Mouse (Mus musculus) hindbrain, embryonic 10.5 days (tissue): ENCODE results near the gene Ubl7. TPM values are rescaled to one million over a fixed set of nuclear protein-coding genes. Genes with fewer than 3 reads are reported as not detected.

Source experiments
- DNase-seq: peaks from one replicate; pipeline ENCODE4 v3.0.0-alpha.2; 2017; ENCODE audit warnings: low spot score
- H3K27ac ChIP-seq: fragments of 300-500 bp; sonication (generic); 2 replicates; pipeline ENCODE4 v1.5.1; 2016; ENCODE audit warnings: mild to moderate bottlenecking, moderate library complexity
- H3K27me3 ChIP-seq: fragments of 300-500 bp; sonication (generic); 2 replicates; pipeline ENCODE4 v1.6.1; 2016; ENCODE audit warnings: mild to moderate bottlenecking; ENCODE audit not compliant: poor library complexity, insufficient read depth, severe bottlenecking
- H3K36me3 ChIP-seq: fragments of 300-500 bp; sonication (generic); 2 replicates; pipeline ENCODE4 v1.6.1; 2016; ENCODE audit warnings: mild to moderate bottlenecking, moderate library complexity
- H3K4me1 ChIP-seq: fragments of 300-500 bp; sonication (generic); replicated peaks from 2 replicates; pipeline ENCODE4 v1.6.1; 2016; ENCODE audit warnings: mild to moderate bottlenecking
- H3K4me3 ChIP-seq: fragments of 300-500 bp; sonication (generic); 2 replicates; pipeline ENCODE4 v1.5.1; 2016; ENCODE audit warnings: mild to moderate bottlenecking, moderate library complexity
- H3K9me3 ChIP-seq: fragments of 300-500 bp; sonication (generic); 2 replicates; pipeline ENCODE4 v1.6.1; 2016; ENCODE audit warnings: mild to moderate bottlenecking, moderate library complexity
- WGBS: fragments of 180-500 bp; shearing (Covaris S2); methylation state at CpG from one replicate; pipeline ENCODE4 v1.1.7; 2016; 5-methylcytosine and 5-hydroxymethylcytosine counted together
- polyA plus RNA-seq: library from polyadenylated mRNA; unstranded; fragments of >200 nt; fragmentation: Nextera tagmentation; extraction: Ambion mirVana; gene quantifications from 2 replicates; pipeline ENCODE4 v1.2.1, GENCODE M21; 2016

Gene Ubl7
- polyA plus RNA-seq, 1 experiment from 2014 or later: 143 TPM

DNA sequence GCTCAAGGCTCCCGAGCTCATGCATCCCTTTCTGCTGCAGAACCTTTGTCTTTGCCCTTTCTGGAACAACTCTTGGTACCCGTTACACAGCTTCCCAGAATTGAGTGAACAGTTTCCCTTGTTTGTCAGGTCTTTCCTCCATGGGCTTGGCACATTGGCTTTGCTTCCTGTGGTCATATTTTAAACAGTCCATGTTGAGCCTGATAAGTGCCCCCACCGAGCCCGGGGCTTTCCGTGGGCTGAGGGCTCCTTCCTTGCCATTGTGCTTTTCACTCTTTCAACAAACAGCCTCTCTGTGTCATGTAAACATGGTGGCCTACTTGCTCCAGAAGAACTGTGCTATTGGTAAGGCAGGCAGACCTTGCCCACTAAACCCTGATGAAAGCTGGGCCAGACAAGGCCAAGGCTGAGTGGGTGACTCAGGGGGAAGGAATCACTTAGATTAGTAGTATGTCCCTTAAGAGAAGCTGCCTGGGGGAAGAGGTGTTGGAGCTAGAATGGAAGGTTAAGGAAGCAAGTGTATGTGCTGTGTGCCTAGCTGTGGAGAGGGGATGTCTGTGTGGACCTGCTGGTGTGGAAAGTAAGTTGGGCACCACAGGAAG is 20.5 kb downstream of the Ubl7 start:
- DNase-seq: no peak
- Histone ChIP-seq H3K36me3 (peaks cover 44% of the 10 kb centered on the region), H3K4me1 (no peaks in the 10 kb centered on the region), H3K4me3 (no peak overlapping the region), H3K9me3 (no peaks in the 10 kb centered on the region), H3K27ac (no peak overlapping the region), H3K27me3 (no peaks in the 10 kb centered on the region)
- 87% methylated on average over 5 of the region's 5 CpGs for WGBS

DNA sequence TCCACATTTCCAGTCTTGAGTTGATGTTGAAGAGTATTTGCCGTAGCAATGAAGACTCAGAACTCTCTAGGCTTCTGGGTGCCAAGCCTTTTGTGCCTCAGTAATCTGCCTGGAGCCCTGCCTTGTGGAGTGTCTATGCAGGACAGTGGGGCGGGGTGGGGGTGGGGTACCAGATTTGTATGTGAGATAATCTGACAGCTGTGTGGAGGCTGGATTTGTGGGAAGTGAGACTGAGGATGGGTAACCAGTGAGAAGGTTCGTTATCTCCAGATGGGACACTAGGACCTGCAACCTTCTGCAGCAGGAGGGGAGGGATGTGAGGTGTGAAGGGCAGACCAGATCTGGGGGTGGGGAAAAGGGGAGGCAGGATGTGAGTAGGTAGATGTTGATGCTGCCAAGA is 21.5 kb downstream of the Ubl7 start:
- Histone ChIP-seq H3K4me3 (no peak overlapping the region), H3K9me3 (no peaks in the 10 kb centered on the region), H3K4me1 (no peaks in the 10 kb centered on the region), H3K36me3 (peaks cover 35% of the 10 kb centered on the region), H3K27me3 (peaks cover 9% of the 10 kb centered on the region), H3K27ac (no peak overlapping the region)
- 78% methylated on average over 3 of the region's 3 CpGs for WGBS
- DNase-seq: no peak

- no peak overlapping the region for H3K27ac ChIP-seq
- H3K4me3 ChIP-seq: no peak overlapping the region
- H3K9me3 ChIP-seq: no peaks in the 10 kb centered on the region
- 87% methylated on average over 6 of the region's 6 CpGs for WGBS
- 0 out of 2 replicates have a peak, but pooled peaks cover 3% of the 10 kb centered on the region for H3K4me1 ChIP-seq
- H3K36me3 ChIP-seq: peaks cover 27% of the 10 kb centered on the region
- H3K27me3 ChIP-seq: peaks cover 17% of the 10 kb centered on the region
- no peak for DNase-seq
Observed at GRCm38 (mm10) chr9:57932831-57933602, 22.2 kb downstream of the Ubl7 start.

GRCm38 (mm10) chr9:57935683-57936437 is 25.1 kb downstream of the Ubl7 start:
- Histone ChIP-seq H3K36me3 (no peaks in the 10 kb centered on the region), H3K4me1 (peaks cover 22% of the 10 kb centered on the region), H3K27me3 (peaks cover 44% of the 10 kb centered on the region), H3K4me3 (no peak overlapping the region), H3K27ac (no peak overlapping the region), H3K9me3 (no peaks in the 10 kb centered on the region)
- WGBS: 36% methylated on average over 6 of the region's 6 CpGs
- DNase-seq: peak; percentile 81

DNA sequence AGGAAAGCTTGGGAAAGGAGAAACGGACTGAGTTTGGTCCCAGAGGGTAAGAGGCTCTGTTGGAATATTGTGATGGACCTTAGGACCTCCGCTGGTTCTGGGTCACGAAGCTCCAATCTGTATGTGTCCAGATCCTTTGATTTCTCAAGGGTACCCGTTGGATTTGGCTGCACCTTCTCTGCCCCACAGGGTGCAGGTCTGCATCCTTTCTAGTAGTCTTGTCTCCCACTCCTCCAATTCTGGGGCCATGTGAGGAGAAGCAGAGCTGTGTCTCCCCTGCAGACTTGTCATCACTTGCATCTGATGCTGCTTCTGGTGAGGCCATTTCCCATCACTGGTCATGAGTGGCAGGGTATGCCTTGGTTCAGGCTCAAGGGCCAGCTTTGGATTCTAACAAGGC is 26.4 kb downstream of the Ubl7 start:
- H3K9me3 ChIP-seq: no peaks in the 10 kb centered on the region
- peaks cover 30% of the 10 kb centered on the region for H3K4me1 ChIP-seq
- peaks cover 57% of the 10 kb centered on the region for H3K27me3 ChIP-seq
- H3K36me3 ChIP-seq: no peaks in the 10 kb centered on the region
- WGBS: 83% methylated on average over 4 of the region's 4 CpGs
- no peak overlapping the region for H3K4me3 ChIP-seq
- no peak for DNase-seq
- no peak overlapping the region for H3K27ac ChIP-seq

- H3K27me3 ChIP-seq: peaks cover 62% of the 10 kb centered on the region
- peaks cover 30% of the 10 kb centered on the region for H3K4me1 ChIP-seq
- H3K9me3 ChIP-seq: no peaks in the 10 kb centered on the region
- WGBS: 51% methylated on average over 6 of the region's 6 CpGs
- H3K4me3 ChIP-seq: no peak overlapping the region
- H3K27ac ChIP-seq: no peak overlapping the region
- DNase-seq: no peak
- no peaks in the 10 kb centered on the region for H3K36me3 ChIP-seq
Observed at GRCm38 (mm10) chr9:57937651-57938050, 26.9 kb downstream of the Ubl7 start.

- WGBS: 78% methylated on average over 5 of the region's 5 CpGs
- no peak overlapping the region for H3K27ac ChIP-seq
Observed at GRCm38 (mm10) chr9:57938225-57939055, 27.7 kb downstream of the Ubl7 start.

GRCm38 (mm10) chr9:57939431-57940348 is 28.9 kb downstream of the Ubl7 start, which contains the start of gene Sema7a:
Gene Sema7a (plus strand): TSS chr9:57940112.
- Histone ChIP-seq H3K4me3 (peak within 1 kb of the TSS; percentile 83), H3K4me1 (peaks cover 36% of the 10 kb centered on the region), H3K27ac (peak within 1 kb of the TSS; percentile 89), H3K9me3 (no peaks in the 10 kb centered on the region), H3K36me3 (no peaks in the 10 kb centered on the region), H3K27me3 (peaks cover 83% of the 10 kb centered on the region)
- DNase-seq: peak; percentile 84
- WGBS: 1% methylated on average over 60 of the region's 60 CpGs

More at GRCm38 (mm10) chr9:57938225-57939055, 27.7 kb downstream of the Ubl7 start:
- Histone ChIP-seq H3K4me3 (no peak overlapping the region), H3K9me3 (no peaks in the 10 kb centered on the region), H3K36me3 (no peaks in the 10 kb centered on the region), H3K27me3 (peaks cover 70% of the 10 kb centered on the region), H3K4me1 (peaks cover 36% of the 10 kb centered on the region)
- DNase-seq: no peak

DNA sequence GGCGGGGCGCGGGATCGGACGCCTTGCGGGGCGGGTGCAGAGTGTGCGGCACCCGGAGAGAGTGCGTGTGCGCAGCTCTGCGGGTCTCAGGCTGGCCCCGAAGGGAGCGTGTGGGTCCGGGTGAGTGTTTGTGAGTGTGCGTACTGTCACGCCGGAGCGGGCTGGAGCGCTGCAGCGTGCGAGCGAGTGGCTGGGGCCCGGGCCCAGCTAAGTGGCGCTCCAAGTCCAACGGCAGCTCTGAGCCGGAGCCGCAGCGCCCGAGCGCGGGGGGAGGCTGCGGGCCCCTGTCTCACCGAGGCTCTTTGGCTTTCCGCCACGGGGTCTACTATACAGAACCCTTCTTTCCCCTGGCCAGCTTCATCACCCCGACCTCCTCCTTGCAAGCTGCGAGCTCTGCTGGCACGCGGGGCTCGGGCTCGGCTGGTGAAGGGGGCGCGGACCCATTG is 29.6 kb downstream of the Ubl7 start:
- Histone ChIP-seq H3K4me3 (peak overlapping the region; percentile 83), H3K4me1 (peaks cover 36% of the 10 kb centered on the region), H3K27ac (peak overlapping the region; percentile 89), H3K27me3 (peaks cover 89% of the 10 kb centered on the region), H3K9me3 (no peaks in the 10 kb centered on the region), H3K36me3 (no peaks in the 10 kb centered on the region)
- DNase-seq: peak; percentile 70
- under 1% methylated on average over 44 of the region's 44 CpGs for WGBS

GRCm38 (mm10) chr9:57940861-57941638 is 30.3 kb downstream of the Ubl7 start:
- H3K9me3 ChIP-seq: no peaks in the 10 kb centered on the region
- H3K36me3 ChIP-seq: no peaks in the 10 kb centered on the region
- H3K27me3 ChIP-seq: peaks cover 96% of the 10 kb centered on the region
- peak overlapping the region; percentile 83 for H3K4me3 ChIP-seq
- peak; percentile 29 for DNase-seq
- H3K4me1 ChIP-seq: peaks cover 42% of the 10 kb centered on the region
- 7% methylated on average over 28 of the region's 28 CpGs for WGBS
- peak overlapping the region; percentile 89 for H3K27ac ChIP-seq

DNA sequence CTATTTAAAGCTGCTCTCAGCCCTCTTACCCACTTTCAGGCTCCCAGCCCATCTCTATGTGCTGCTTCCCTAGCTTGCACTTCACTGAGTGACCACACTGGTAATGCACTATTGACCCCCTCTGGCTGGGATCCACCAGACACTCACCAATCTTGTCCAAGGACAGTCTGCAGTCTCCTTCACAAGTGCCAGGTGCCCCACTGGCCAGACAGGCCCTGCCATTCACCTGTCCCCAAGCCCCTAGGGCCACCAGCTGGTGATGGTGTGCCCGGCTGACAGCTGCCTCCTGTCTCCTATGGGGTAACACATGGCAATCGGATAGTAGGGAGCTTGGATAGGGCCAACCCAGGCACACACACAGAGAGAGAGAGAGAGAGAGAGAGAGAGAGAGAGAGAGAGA is 31.3 kb downstream of the Ubl7 start:
- Histone ChIP-seq H3K27ac (no peak overlapping the region), H3K36me3 (no peaks in the 10 kb centered on the region), H3K4me1 (peaks cover 52% of the 10 kb centered on the region), H3K9me3 (no peaks in the 10 kb centered on the region), H3K4me3 (peak overlapping the region; percentile 83; the same call in 1 of the 2 replicates), H3K27me3 (peaks cover 99% of the 10 kb centered on the region)
- DNase-seq: no peak
- 53% methylated on average over 2 of the region's 2 CpGs for WGBS
